Mouse (Mus musculus) erythroblast, embryonic 14.5 days (primary cell): ENCODE data around the gene Tcl1b5.
"Not testable (repeated sequence)": the region's sequence is repeated elsewhere in the genome, so short reads cannot be mapped to it uniquely, and the experiment has no call there.

Source experiments
- GATA1 ChIP-seq: IDR thresholded peaks from 2 replicates; pipeline ENCODE4 v1.6.1; 2012; ENCODE audit warnings: low read length, inconsistent platforms, mixed read lengths
- TAL1 ChIP-seq: IDR thresholded peaks from 3 replicates; pipeline ENCODE4 v1.6.1; 2012; ENCODE audit warnings: low read length, inconsistent platforms, mixed read lengths

GRCm38 (mm10) chr12:105129494-105130205 lies 46.5 kb upstream of the Tcl1b5 start:
- TF ChIP-seq TAL1, GATA1: not testable (repeated sequence)
